Mouse (Mus musculus): ENCODE data around the gene Notch1. TPM values are rescaled to one million over a fixed set of nuclear protein-coding genes. Genes with fewer than 3 reads are reported as not detected.

Gene Notch1
- polyA plus RNA-seq, 1 experiment from 2014 or later: 23.9 TPM

GRCm38 (mm10) chr2:26458402-26459124, 57.9 kb downstream of the Notch1 start:
- no peak overlapping the region for H3K4me2 ChIP-seq
- peaks cover 28% of the 10 kb centered on the region for H3K4me1 ChIP-seq
- no peak overlapping the region for H3K9ac ChIP-seq
- H3K27me3 ChIP-seq: no peaks in the 10 kb centered on the region
- no peaks in the 10 kb centered on the region for H3K9me3 ChIP-seq
- peaks cover 43% of the 10 kb centered on the region for H3K36me3 ChIP-seq
- no peak overlapping the region for H3K4me3 ChIP-seq
- peak overlapping the region; percentile 80 for H3K27ac ChIP-seq
- WGBS: 21% methylated on average over 7 of the region's 7 CpGs
- ATAC-seq (ENCODE audit: borderline replicate concordance, extremely low read depth, low FRiP score, low TSS enrichment): peak; percentile 77

- no peak overlapping the region for H3K27ac ChIP-seq
- H3K36me3 ChIP-seq: no peaks in the 10 kb centered on the region
- H3K4me2 ChIP-seq: no peak overlapping the region
- no peak for ATAC-seq (ENCODE audit: borderline replicate concordance, extremely low read depth, low FRiP score, low TSS enrichment)
- no peaks in the 10 kb centered on the region for H3K27me3 ChIP-seq
- peaks cover 17% of the 10 kb centered on the region for H3K4me1 ChIP-seq
- no peak overlapping the region for H3K9ac ChIP-seq
- no peak overlapping the region for H3K4me3 ChIP-seq
- H3K9me3 ChIP-seq: no peaks in the 10 kb centered on the region
- WGBS: 24% methylated on average over 5 of the region's 5 CpGs
These were observed 67.1 kb downstream of the Notch1 start for GRCm38 (mm10) chr2:26449121-26450060.

GRCm38 (mm10) chr2:26447451-26447850, 69.0 kb downstream of the Notch1 start:
- H3K36me3 ChIP-seq: no peaks in the 10 kb centered on the region
- no peaks in the 10 kb centered on the region for H3K27me3 ChIP-seq
- H3K27ac ChIP-seq: no peak overlapping the region
- H3K9ac ChIP-seq: no peak overlapping the region
- no peak overlapping the region for H3K4me3 ChIP-seq
- ATAC-seq (ENCODE audit: borderline replicate concordance, extremely low read depth, low FRiP score, low TSS enrichment): no peak
- peaks cover 33% of the 10 kb centered on the region for H3K4me1 ChIP-seq
- no peaks in the 10 kb centered on the region for H3K9me3 ChIP-seq
- H3K4me2 ChIP-seq: no peak overlapping the region
- 62% methylated on average over 1 of the region's 1 CpGs for WGBS

GRCm38 (mm10) chr2:26446671-26447070, 69.8 kb downstream of the Notch1 start:
- Histone ChIP-seq H3K36me3 (peaks cover 1% of the 10 kb centered on the region; the same call in 1 of the 2 replicates), H3K27me3 (no peaks in the 10 kb centered on the region), H3K4me2 (peak overlapping the region; percentile 91), H3K4me3 (peak overlapping the region; percentile 66), H3K4me1 (peaks cover 34% of the 10 kb centered on the region), H3K9me3 (no peaks in the 10 kb centered on the region), H3K27ac (peak overlapping the region; percentile 95), H3K9ac (peak overlapping the region; percentile 71)
- ATAC-seq (ENCODE audit: borderline replicate concordance, extremely low read depth, low FRiP score, low TSS enrichment): no peak
- 65% methylated on average over 4 of the region's 4 CpGs for WGBS

- peak overlapping the region; percentile 66 for H3K4me3 ChIP-seq
- H3K4me2 ChIP-seq: peak overlapping the region; percentile 91
- peak overlapping the region; percentile 71 for H3K9ac ChIP-seq
- H3K27ac ChIP-seq: peak overlapping the region; percentile 95
- no peaks in the 10 kb centered on the region for H3K27me3 ChIP-seq
- peaks cover 34% of the 10 kb centered on the region for H3K4me1 ChIP-seq
- peaks cover 9% of the 10 kb centered on the region for H3K36me3 ChIP-seq
- no peaks in the 10 kb centered on the region for H3K9me3 ChIP-seq
- under 1% methylated on average over 44 of the region's 44 CpGs for WGBS
- ATAC-seq (ENCODE audit: borderline replicate concordance, extremely low read depth, low FRiP score, low TSS enrichment): peak; percentile 87
These were observed 70.6 kb downstream of the Notch1 start for GRCm38 (mm10) chr2:26445666-26446445.

GRCm38 (mm10) chr2:26444946-26445665, 71.4 kb downstream of the Notch1 start, which contains the start of gene Sec16a:
TSS of gene Sec16a (minus strand) at chr2:26445216.
- Histone ChIP-seq H3K27ac (peak within 1 kb of the TSS; percentile 95), H3K4me1 (peaks cover 34% of the 10 kb centered on the region), H3K36me3 (peaks cover 17% of the 10 kb centered on the region), H3K27me3 (no peaks in the 10 kb centered on the region), H3K4me3 (peak within 1 kb of the TSS; percentile 66), H3K4me2 (peak within 1 kb of the TSS; percentile 91), H3K9ac (peak within 1 kb of the TSS; percentile 86), H3K9me3 (no peaks in the 10 kb centered on the region)
- WGBS: under 1% methylated on average over 59 of the region's 61 CpGs
- peak; percentile 93 for ATAC-seq (ENCODE audit: borderline replicate concordance, extremely low read depth, low FRiP score, low TSS enrichment)

GRCm38 (mm10) chr2:26444368-26444767, 72.1 kb downstream of the Notch1 start:
- Histone ChIP-seq H3K27ac (peak overlapping the region; percentile 89), H3K4me2 (peak overlapping the region; percentile 62), H3K9me3 (no peaks in the 10 kb centered on the region), H3K27me3 (no peaks in the 10 kb centered on the region), H3K4me1 (peaks cover 34% of the 10 kb centered on the region), H3K36me3 (peaks cover 24% of the 10 kb centered on the region), H3K9ac (peak overlapping the region; percentile 86), H3K4me3 (peak overlapping the region; percentile 66)
- WGBS: 2% methylated on average over 15 of the region's 15 CpGs
- no peak for ATAC-seq (ENCODE audit: borderline replicate concordance, extremely low read depth, low FRiP score, low TSS enrichment)

GRCm38 (mm10) chr2:26443876-26444275, 72.6 kb downstream of the Notch1 start:
- Histone ChIP-seq H3K4me3 (peak overlapping the region; percentile 66), H3K9me3 (no peaks in the 10 kb centered on the region), H3K4me2 (peak overlapping the region; percentile 62), H3K27ac (no peak overlapping the region), H3K36me3 (peaks cover 29% of the 10 kb centered on the region), H3K9ac (peak overlapping the region; percentile 86), H3K4me1 (peaks cover 34% of the 10 kb centered on the region), H3K27me3 (no peaks in the 10 kb centered on the region)
- 5% methylated on average over 3 of the region's 3 CpGs for WGBS
- no peak for ATAC-seq (ENCODE audit: borderline replicate concordance, extremely low read depth, low FRiP score, low TSS enrichment)

- no peak overlapping the region for H3K27ac ChIP-seq
- H3K4me3 ChIP-seq: no peak overlapping the region
- H3K9me3 ChIP-seq: no peaks in the 10 kb centered on the region
- no peak overlapping the region for H3K9ac ChIP-seq
- no peak for ATAC-seq (ENCODE audit: borderline replicate concordance, extremely low read depth, low FRiP score, low TSS enrichment)
- WGBS: 87% methylated on average over 1 of the region's 1 CpGs
- H3K4me1 ChIP-seq: peaks cover 40% of the 10 kb centered on the region
- H3K36me3 ChIP-seq: peaks cover 40% of the 10 kb centered on the region
- H3K4me2 ChIP-seq: no peak overlapping the region
- no peaks in the 10 kb centered on the region for H3K27me3 ChIP-seq
These were observed 73.6 kb downstream of the Notch1 start for GRCm38 (mm10) chr2:26442843-26443242.

GRCm38 (mm10) chr2:26441688-26442087, 74.8 kb downstream of the Notch1 start:
- Histone ChIP-seq H3K27ac (no peak overlapping the region), H3K9me3 (no peaks in the 10 kb centered on the region), H3K9ac (no peak overlapping the region), H3K27me3 (no peaks in the 10 kb centered on the region), H3K4me3 (no peak overlapping the region), H3K4me2 (no peak overlapping the region), H3K36me3 (peaks cover 41% of the 10 kb centered on the region), H3K4me1 (peaks cover 34% of the 10 kb centered on the region)
- 60% methylated on average over 5 of the region's 5 CpGs for WGBS
- no peak for ATAC-seq (ENCODE audit: borderline replicate concordance, extremely low read depth, low FRiP score, low TSS enrichment)

- H3K4me3 ChIP-seq: no peak overlapping the region
- no peak overlapping the region for H3K4me2 ChIP-seq
- peaks cover 31% of the 10 kb centered on the region for H3K4me1 ChIP-seq
- no peaks in the 10 kb centered on the region for H3K9me3 ChIP-seq
- WGBS: 95% methylated on average over 4 of the region's 4 CpGs
- no peaks in the 10 kb centered on the region for H3K27me3 ChIP-seq
- H3K9ac ChIP-seq: no peak overlapping the region
- peaks cover 42% of the 10 kb centered on the region for H3K36me3 ChIP-seq
- no peak for ATAC-seq (ENCODE audit: borderline replicate concordance, extremely low read depth, low FRiP score, low TSS enrichment)
- H3K27ac ChIP-seq: no peak overlapping the region
These were observed 75.2 kb downstream of the Notch1 start for GRCm38 (mm10) chr2:26441261-26441660.

All from lung, embryonic 15.5 days (tissue).